Mouse (Mus musculus): ENCODE measurements at regions not wholly inside any gene's neighbourhood (a gene's known extent, or its start where the extent isn't known, plus 50 kb on each side); places are given as distances from the start of the nearest gene placed in this dataset.
A peak's percentile ranks its signal among the peaks of the same experiment; 100 is the strongest.

GRCm38 (mm10) chr10:120571340-120571739, 95.1 kb upstream of the Hmga2 start:
- no peak overlapping the region for H3K4me3 ChIP-seq (ENCODE audit: insufficient read depth, low read length)
- H3K4me1 ChIP-seq (ENCODE audit: control insufficient read depth, insufficient read depth, low read length) = no peaks in the 10 kb centered on the region
- TF ChIP-seq POLR2A (IDR thresholded peaks at IDR 0.05; ENCODE audit: extremely low read depth, insufficient read depth, low read length) = no peak
- TF ChIP-seq CTCF (IDR thresholded peaks at IDR 0.05; ENCODE audit: extremely low read depth, insufficient read depth, low read length) = no peak
- H3K27ac ChIP-seq (ENCODE audit: insufficient read depth, low read length) = no peak overlapping the region

GRCm38 (mm10) chr10:120565992-120566391, 89.7 kb upstream of the Hmga2 start:
- no peak for TF ChIP-seq POLR2A (IDR thresholded peaks at IDR 0.05; ENCODE audit: extremely low read depth, insufficient read depth, low read length)
- TF ChIP-seq CTCF (IDR thresholded peaks at IDR 0.05; ENCODE audit: extremely low read depth, insufficient read depth, low read length) = no peak
- Histone ChIP-seq H3K4me1 (ENCODE audit: control insufficient read depth, insufficient read depth, low read length) (no peaks in the 10 kb centered on the region; the same call in 1 of the 2 replicates), H3K27ac (ENCODE audit: insufficient read depth, low read length) (no peak overlapping the region), H3K4me3 (ENCODE audit: insufficient read depth, low read length) (no peak overlapping the region)

GRCm38 (mm10) chr10:120564859-120565258, 88.6 kb upstream of the Hmga2 start:
- Histone ChIP-seq H3K4me1 (ENCODE audit: control insufficient read depth, insufficient read depth, low read length) (no peaks in the 10 kb centered on the region; the same call in 1 of the 2 replicates), H3K4me3 (ENCODE audit: insufficient read depth, low read length) (no peak overlapping the region), H3K27ac (ENCODE audit: insufficient read depth, low read length) (no peak overlapping the region)
- no peak for TF ChIP-seq POLR2A (IDR thresholded peaks at IDR 0.05; ENCODE audit: extremely low read depth, insufficient read depth, low read length)
- TF ChIP-seq CTCF (IDR thresholded peaks at IDR 0.05; ENCODE audit: extremely low read depth, insufficient read depth, low read length) = no peak

- H3K4me1 ChIP-seq (ENCODE audit: control insufficient read depth, insufficient read depth, low read length) = no peaks in the 10 kb centered on the region; the same call in 1 of the 2 replicates
- TF ChIP-seq CTCF (IDR thresholded peaks at IDR 0.05; ENCODE audit: extremely low read depth, insufficient read depth, low read length) = no peak
- no peak for TF ChIP-seq POLR2A (IDR thresholded peaks at IDR 0.05; ENCODE audit: extremely low read depth, insufficient read depth, low read length)
- H3K4me3 ChIP-seq (ENCODE audit: insufficient read depth, low read length) = no peak overlapping the region
- H3K27ac ChIP-seq (ENCODE audit: insufficient read depth, low read length) = no peak overlapping the region
These were observed 87.7 kb upstream of the Hmga2 start for GRCm38 (mm10) chr10:120563926-120564325.

- no peak overlapping the region for H3K27ac ChIP-seq (ENCODE audit: insufficient read depth, low read length)
- no peak overlapping the region for H3K4me3 ChIP-seq (ENCODE audit: insufficient read depth, low read length)
- TF ChIP-seq CTCF (IDR thresholded peaks at IDR 0.05; ENCODE audit: extremely low read depth, insufficient read depth, low read length) (no peak), POLR2A (IDR thresholded peaks at IDR 0.05; ENCODE audit: extremely low read depth, insufficient read depth, low read length) (no peak)
- H3K4me1 ChIP-seq (ENCODE audit: control insufficient read depth, insufficient read depth, low read length) = no peaks in the 10 kb centered on the region; the same call in 1 of the 2 replicates
These were observed 85.6 kb upstream of the Hmga2 start for GRCm38 (mm10) chr10:120561821-120562220.

GRCm38 (mm10) chr10:120557850-120558447, 81.7 kb upstream of the Hmga2 start:
- TF ChIP-seq CTCF (IDR thresholded peaks at IDR 0.05; ENCODE audit: extremely low read depth, insufficient read depth, low read length) = no peak
- no peak for TF ChIP-seq POLR2A (IDR thresholded peaks at IDR 0.05; ENCODE audit: extremely low read depth, insufficient read depth, low read length)
- Histone ChIP-seq H3K4me1 (ENCODE audit: control insufficient read depth, insufficient read depth, low read length) (no peaks in the 10 kb centered on the region), H3K27ac (ENCODE audit: insufficient read depth, low read length) (no peak overlapping the region), H3K4me3 (ENCODE audit: insufficient read depth, low read length) (no peak overlapping the region)

GRCm38 (mm10) chr10:120556116-120556515, 79.8 kb upstream of the Hmga2 start:
- Histone ChIP-seq H3K27ac (ENCODE audit: insufficient read depth, low read length) (no peak overlapping the region), H3K4me1 (ENCODE audit: control insufficient read depth, insufficient read depth, low read length) (no peaks in the 10 kb centered on the region), H3K4me3 (ENCODE audit: insufficient read depth, low read length) (no peak overlapping the region)
- no peak for TF ChIP-seq POLR2A (IDR thresholded peaks at IDR 0.05; ENCODE audit: extremely low read depth, insufficient read depth, low read length)
- TF ChIP-seq CTCF (IDR thresholded peaks at IDR 0.05; ENCODE audit: extremely low read depth, insufficient read depth, low read length) = no peak

- Histone ChIP-seq H3K4me1 (ENCODE audit: control insufficient read depth, insufficient read depth, low read length) (no peaks in the 10 kb centered on the region), H3K27ac (ENCODE audit: insufficient read depth, low read length) (no peak overlapping the region), H3K4me3 (ENCODE audit: insufficient read depth, low read length) (no peak overlapping the region)
- TF ChIP-seq CTCF (IDR thresholded peaks at IDR 0.05; ENCODE audit: extremely low read depth, insufficient read depth, low read length) (no peak), POLR2A (IDR thresholded peaks at IDR 0.05; ENCODE audit: extremely low read depth, insufficient read depth, low read length) (no peak)
These were observed 76.8 kb upstream of the Hmga2 start for GRCm38 (mm10) chr10:120553097-120553453.

GRCm38 (mm10) chr10:120552341-120553096, 76.2 kb upstream of the Hmga2 start:
- Histone ChIP-seq H3K27ac (ENCODE audit: insufficient read depth, low read length) (no peak overlapping the region), H3K4me3 (ENCODE audit: insufficient read depth, low read length) (0 out of 2 replicates have a peak overlapping the region, but pooled peaks have one; percentile 13), H3K4me1 (ENCODE audit: control insufficient read depth, insufficient read depth, low read length) (no peaks in the 10 kb centered on the region)
- TF ChIP-seq POLR2A (IDR thresholded peaks at IDR 0.05; ENCODE audit: extremely low read depth, insufficient read depth, low read length) (no peak), CTCF (IDR thresholded peaks at IDR 0.05; ENCODE audit: extremely low read depth, insufficient read depth, low read length) (no peak)

- TF ChIP-seq CTCF (IDR thresholded peaks at IDR 0.05; ENCODE audit: extremely low read depth, insufficient read depth, low read length) = no peak
- no peak for TF ChIP-seq POLR2A (IDR thresholded peaks at IDR 0.05; ENCODE audit: extremely low read depth, insufficient read depth, low read length)
- H3K4me1 ChIP-seq (ENCODE audit: control insufficient read depth, insufficient read depth, low read length) = no peaks in the 10 kb centered on the region
- H3K4me3 ChIP-seq (ENCODE audit: insufficient read depth, low read length) = no peak overlapping the region
- H3K27ac ChIP-seq (ENCODE audit: insufficient read depth, low read length) = no peak overlapping the region
These were observed 75.6 kb upstream of the Hmga2 start for GRCm38 (mm10) chr10:120551851-120552281.
